Mouse (Mus musculus): Measurements from ENCODE around the gene Usb1.

DNA sequence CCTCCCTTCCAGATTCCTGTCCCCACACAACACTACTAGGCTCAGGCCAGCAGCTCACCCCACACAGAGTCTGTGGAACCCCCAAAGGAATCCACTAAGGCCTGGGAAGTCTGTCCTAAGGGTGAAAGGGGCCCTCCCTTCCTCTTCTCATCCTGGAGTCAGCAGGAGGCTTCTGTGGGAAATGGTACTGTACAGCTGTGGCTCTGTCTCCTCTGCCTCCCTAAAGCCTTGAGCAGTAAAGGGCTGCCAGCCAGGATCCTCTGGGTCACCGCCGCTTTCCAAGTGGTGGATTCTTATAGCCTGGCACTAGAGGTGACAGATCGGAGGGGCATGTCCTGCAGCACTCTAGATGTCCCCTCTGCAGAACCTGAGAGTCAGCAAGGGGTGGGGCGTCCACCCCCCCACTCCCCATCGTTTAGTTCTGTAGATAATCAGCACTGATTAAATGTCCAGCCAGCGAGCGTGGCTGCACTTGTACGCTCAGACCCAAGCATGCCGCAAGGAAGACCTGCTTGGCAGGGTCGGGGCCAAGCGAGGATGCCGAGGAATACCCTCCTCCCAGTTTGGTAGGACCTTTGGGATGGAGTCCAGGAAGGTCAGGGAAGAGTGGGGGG is 41.4 kb downstream of the Usb1 start:
- TF ChIP-seq POLR2A (IDR thresholded peaks at IDR 0.05; ENCODE audit: low read depth, low read length) (no peak), CTCF (IDR thresholded peaks at IDR 0.05; ENCODE audit: borderline replicate concordance, insufficient read depth, low read length) (no peak)

Data from embryonic fibroblast, embryonic 13.5 days (primary cell).